Mouse (Mus musculus) forelimb bud, embryonic 11.5 days (tissue): ENCODE data around the gene 4930447F04Rik.

Experiments used
- DNase-seq: peaks from one replicate; pipeline ENCODE4 v3.0.0-alpha.2; 2012; ENCODE audit warnings: low read depth, low spot score

4930447F04Rik gene

DNA sequence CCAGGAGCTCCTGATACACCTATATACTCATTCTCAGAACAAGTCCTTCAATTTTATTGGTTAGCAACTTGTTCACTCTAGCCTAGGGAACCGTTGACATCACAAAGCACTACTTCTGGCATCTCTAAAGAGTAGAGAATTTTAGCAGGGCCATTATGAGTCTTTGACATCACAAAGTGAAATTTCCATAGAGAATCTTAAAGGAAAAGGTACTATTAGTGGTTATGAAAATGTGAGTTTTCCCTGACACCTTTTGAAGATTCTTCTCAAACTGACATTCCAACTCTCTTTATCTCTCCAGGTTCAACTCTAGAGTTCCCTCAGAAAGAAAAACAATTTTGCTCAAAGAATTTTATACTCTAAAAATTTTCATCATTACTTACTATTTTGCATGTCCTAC, at the start of gene 4930447F04Rik:
Gene 4930447F04Rik (minus strand): TSS at position 101 of the 400 bp plus-strand sequence.
- DNase-seq, result no peak
